Mouse (Mus musculus) heart, embryonic 15.5 days (tissue): ENCODE measurements around the gene Map7d2. TPM values are rescaled to one million over a fixed set of nuclear protein-coding genes. Genes with fewer than 3 reads are reported as not detected.
A peak's percentile ranks its signal among the peaks of the same experiment; 100 is the strongest.
"Not testable (repeated sequence)": the region's sequence is repeated elsewhere in the genome, so short reads cannot be mapped to it uniquely, and the experiment has no call there.

Experiments
- ATAC-seq: fragments of 200-750 bp; cut with Nextera tagmentation; replicated peaks from 2 replicates; pipeline ENCODE4 v1.8.0; 2017; ENCODE audit warnings: low read depth, moderate TSS enrichment; ENCODE audit not compliant: insufficient number of reproducible peaks, insufficient read depth, low FRiP score
- H3K27ac ChIP-seq: fragments of 300-500 bp; sonication (generic); 2 replicates; pipeline ENCODE4 v1.5.1; 2015; ENCODE audit warnings: mild to moderate bottlenecking, inconsistent platforms
- H3K27me3 ChIP-seq: fragments of 300-500 bp; sonication (generic); 2 replicates; pipeline ENCODE4 v1.6.1; 2015; ENCODE audit warnings: inconsistent platforms
- H3K36me3 ChIP-seq: fragments of 300-500 bp; sonication (generic); 2 replicates; pipeline ENCODE4 v1.6.1; 2015; ENCODE audit warnings: mild to moderate bottlenecking, inconsistent platforms
- H3K4me1 ChIP-seq: fragments of 300-500 bp; sonication (generic); replicated peaks from 2 replicates; pipeline ENCODE4 v1.6.1; 2015; ENCODE audit warnings: inconsistent platforms
- H3K4me2 ChIP-seq: fragments of 300-500 bp; sonication (generic); 2 replicates; pipeline ENCODE4 v1.6.1; 2015; ENCODE audit warnings: inconsistent platforms, mild to moderate bottlenecking, moderate library complexity
- H3K4me3 ChIP-seq: fragments of 300-500 bp; sonication (generic); 2 replicates; pipeline ENCODE4 v1.5.1; 2015; ENCODE audit warnings: mild to moderate bottlenecking, inconsistent platforms
- H3K9ac ChIP-seq: fragments of 300-500 bp; sonication (generic); 2 replicates; pipeline ENCODE4 v1.6.1; 2015; ENCODE audit warnings: mild to moderate bottlenecking, inconsistent platforms
- H3K9me3 ChIP-seq: fragments of 300-500 bp; sonication (generic); replicated peaks from 2 replicates; pipeline ENCODE4 v1.6.1; 2016; ENCODE audit warnings: inconsistent platforms
- WGBS: fragments of 180-500 bp; shearing (Covaris S2); methylation state at CpG from one replicate; pipeline ENCODE4 v1.1.7; 2015; ENCODE audit warnings: mixed read lengths; 5-methylcytosine and 5-hydroxymethylcytosine counted together
- polyA plus RNA-seq: library from polyadenylated mRNA; unstranded; fragments of >200 nt; fragmentation: Nextera tagmentation; extraction: Ambion mirVana; gene quantifications from 2 replicates; pipeline ENCODE4 v1.2.1, GENCODE M21; 2015

Map7d2 gene
- polyA plus RNA-seq: 0.52 and 0.76 TPM in 2 replicates

DNA sequence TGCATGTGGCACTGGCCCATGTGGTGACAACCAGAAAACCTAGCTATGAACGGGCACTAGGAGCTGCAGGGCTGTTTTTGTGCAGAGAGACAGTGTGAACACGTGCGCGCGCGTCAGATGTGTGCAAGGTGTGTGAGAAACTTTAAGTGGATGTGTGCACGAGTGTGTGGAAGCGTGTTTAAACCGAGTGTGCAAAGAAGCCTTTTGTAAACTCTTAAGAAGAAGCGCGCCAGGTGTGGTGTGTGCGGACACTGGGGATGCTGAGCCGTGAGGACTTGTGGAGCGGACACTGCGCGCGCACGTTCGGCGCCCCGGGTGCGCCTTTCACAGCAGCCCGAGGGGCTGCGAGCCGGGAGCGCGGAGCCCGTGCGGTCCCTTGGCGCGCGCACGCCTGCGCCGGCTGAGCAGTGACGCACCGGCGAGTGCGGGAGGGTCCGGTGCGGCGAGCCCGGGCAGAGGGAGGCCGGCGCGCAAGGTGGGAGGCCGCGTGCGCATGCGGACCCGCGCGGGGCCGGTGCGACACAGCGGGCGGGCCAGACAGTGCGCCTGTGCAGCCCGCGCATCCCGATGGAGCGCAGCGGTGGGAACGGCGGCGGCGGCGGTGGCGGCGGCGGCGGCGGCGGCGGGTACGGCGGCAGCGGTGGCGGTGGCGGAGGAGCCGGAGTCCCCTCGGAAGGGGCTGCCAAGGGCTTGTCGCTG is at the start of gene Map7d2:
Gene Map7d2, plus strand, starts transcription at position 443 of the 699 bp plus-strand sequence.
- H3K4me3 ChIP-seq: peak within 1 kb of the TSS; percentile 59
- peaks cover 5% of the 10 kb centered on the region; the same call in 1 of the 2 replicates for H3K4me1 ChIP-seq
- H3K27ac ChIP-seq: no peak within 1 kb of the TSS
- H3K36me3 ChIP-seq: no peaks in the 10 kb centered on the region
- H3K9ac ChIP-seq: peak within 1 kb of the TSS; percentile 21; the same call in 1 of the 2 replicates
- peak; percentile 31; the same call in 1 of the 2 replicates for ATAC-seq
- 13% methylated on average over 70 of the region's 83 CpGs for WGBS
- no peaks in the 10 kb centered on the region for H3K9me3 ChIP-seq
- peaks cover 39% of the 10 kb centered on the region for H3K27me3 ChIP-seq
- H3K4me2 ChIP-seq: peak within 1 kb of the TSS; percentile 96

GRCm38 (mm10) chrX:159371831-159372752 is 42.3 kb upstream of the Map7d2 start, which contains the start of gene Eif1ax:
Eif1ax (plus strand) TSS chrX:159372178.
- no peaks in the 10 kb centered on the region for H3K9me3 ChIP-seq
- H3K27me3 ChIP-seq: no peaks in the 10 kb centered on the region
- peak; percentile 98 for ATAC-seq
- H3K9ac ChIP-seq: peak within 1 kb of the TSS; percentile 78
- peak within 1 kb of the TSS; percentile 78 for H3K4me3 ChIP-seq
- no peaks in the 10 kb centered on the region for H3K36me3 ChIP-seq
- peak within 1 kb of the TSS; percentile 59 for H3K4me2 ChIP-seq
- 17% methylated on average over 46 of the region's 76 CpGs for WGBS
- peaks cover 2% of the 10 kb centered on the region; the same call in 1 of the 2 replicates for H3K4me1 ChIP-seq
- H3K27ac ChIP-seq: peak within 1 kb of the TSS; percentile 84

- peak overlapping the region; percentile 84 for H3K27ac ChIP-seq
- H3K4me3 ChIP-seq: peak overlapping the region; percentile 78
- H3K27me3 ChIP-seq: no peaks in the 10 kb centered on the region
- peak overlapping the region; percentile 78 for H3K9ac ChIP-seq
- WGBS: 16% methylated on average over 9 of the region's 9 CpGs
- no peaks in the 10 kb centered on the region for H3K9me3 ChIP-seq
- ATAC-seq: no peak
- peaks cover 2% of the 10 kb centered on the region; the same call in 1 of the 2 replicates for H3K36me3 ChIP-seq
- peak overlapping the region; percentile 59 for H3K4me2 ChIP-seq
- peaks cover 2% of the 10 kb centered on the region; the same call in 1 of the 2 replicates for H3K4me1 ChIP-seq
Measured at GRCm38 (mm10) chrX:159372753-159373144, 41.6 kb upstream of the Map7d2 start.

DNA sequence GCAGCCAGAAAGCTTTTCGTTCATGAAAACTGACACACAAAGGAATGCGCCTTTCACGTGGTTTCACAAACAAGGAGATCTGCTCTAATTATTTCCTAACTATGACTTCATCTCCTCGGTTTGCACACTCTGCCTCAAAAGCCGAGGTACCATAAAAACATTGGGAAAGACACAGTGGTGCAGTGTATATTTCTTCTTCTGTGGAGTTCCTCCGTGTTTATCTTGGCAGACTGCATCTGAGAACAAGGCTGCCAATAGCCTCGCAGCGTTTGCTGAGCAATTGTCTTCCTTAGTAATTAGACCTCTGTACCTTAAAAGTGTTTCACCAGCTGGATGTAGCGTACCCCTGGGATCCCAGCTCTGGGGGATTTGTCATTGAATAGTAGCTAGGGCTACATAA is 27.3 kb upstream of the Map7d2 start:
- no peak overlapping the region for H3K9ac ChIP-seq
- no peak overlapping the region for H3K4me2 ChIP-seq
- WGBS: 66% methylated on average over 9 of the region's 9 CpGs
- no peak overlapping the region for H3K27ac ChIP-seq
- no peak for ATAC-seq
- H3K36me3 ChIP-seq: peaks cover 10% of the 10 kb centered on the region
- no peaks in the 10 kb centered on the region for H3K27me3 ChIP-seq
- H3K9me3 ChIP-seq: no peaks in the 10 kb centered on the region
- H3K4me3 ChIP-seq: no peak overlapping the region
- H3K4me1 ChIP-seq: no peaks in the 10 kb centered on the region

DNA sequence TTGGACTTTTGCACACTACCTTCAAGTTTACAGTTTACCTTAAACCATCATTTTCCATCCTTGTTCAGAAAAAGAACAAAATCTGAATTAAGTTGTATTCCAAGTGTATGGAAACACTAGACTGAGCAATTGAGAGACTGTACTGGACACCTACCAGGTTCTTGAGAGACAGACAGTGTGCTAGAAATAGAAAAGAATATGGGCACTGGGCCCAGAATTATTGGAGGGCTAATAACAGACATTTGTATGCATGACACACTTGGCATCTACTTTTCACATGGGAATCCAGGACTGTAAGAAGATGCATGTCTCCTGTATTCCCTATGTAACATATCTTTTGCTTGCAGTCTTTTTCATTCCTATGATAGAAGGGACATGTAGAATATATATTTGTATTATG is 25.4 kb upstream of the Map7d2 start:
- 0 out of 2 replicates have a peak, but pooled peaks have one; percentile 53 for ATAC-seq
- no peak overlapping the region for H3K4me3 ChIP-seq
- H3K9me3 ChIP-seq: no peaks in the 10 kb centered on the region
- no peaks in the 10 kb centered on the region for H3K4me1 ChIP-seq
- H3K36me3 ChIP-seq: no peaks in the 10 kb centered on the region
- H3K27me3 ChIP-seq: no peaks in the 10 kb centered on the region
- no peak overlapping the region for H3K27ac ChIP-seq
- H3K9ac ChIP-seq: no peak overlapping the region
- no peak overlapping the region for H3K4me2 ChIP-seq

DNA sequence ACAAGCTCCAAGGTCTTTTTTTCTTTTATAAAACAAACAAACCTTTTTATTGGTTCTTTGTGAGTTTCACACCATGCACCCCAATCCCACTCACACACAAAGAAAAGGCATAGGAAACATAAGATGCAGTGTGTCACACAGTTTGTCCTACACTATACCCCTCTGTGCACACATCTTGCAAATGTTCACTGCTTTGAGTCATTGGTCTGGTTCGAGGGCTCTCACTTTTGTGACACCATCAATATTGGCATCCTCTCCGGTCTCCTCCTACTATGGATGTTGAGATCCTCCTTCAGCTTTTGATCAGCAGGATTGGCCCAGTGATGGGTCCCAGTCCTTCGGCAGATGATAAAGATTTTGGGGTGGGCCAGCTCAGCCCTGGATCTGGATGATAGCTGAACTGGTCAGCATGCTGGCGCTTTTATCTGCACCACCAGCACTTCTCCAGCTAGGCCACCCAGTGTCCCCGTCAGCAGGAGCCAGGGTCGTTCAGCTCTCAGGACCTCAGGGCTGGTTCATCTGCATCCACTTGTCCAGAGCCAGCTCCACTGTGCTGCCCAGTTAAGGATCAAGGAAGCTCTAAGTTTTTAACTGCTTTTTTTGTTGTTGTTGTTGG is 23.9 kb upstream of the Map7d2 start:
- no peaks in the 10 kb centered on the region for H3K4me1 ChIP-seq
- H3K9ac ChIP-seq: no peak overlapping the region
- H3K4me2 ChIP-seq: no peak overlapping the region
- ATAC-seq: no peak
- H3K27me3 ChIP-seq: no peaks in the 10 kb centered on the region
- H3K27ac ChIP-seq: no peak overlapping the region
- H3K36me3 ChIP-seq: no peaks in the 10 kb centered on the region
- WGBS: 66% methylated on average over 6 of the region's 6 CpGs
- H3K9me3 ChIP-seq: no peaks in the 10 kb centered on the region
- H3K4me3 ChIP-seq: no peak overlapping the region

GRCm38 (mm10) chrX:159391239-159391638 is 23.1 kb upstream of the Map7d2 start:
- H3K27me3 ChIP-seq: no peaks in the 10 kb centered on the region
- 61% methylated on average over 3 of the region's 3 CpGs for WGBS
- no peak for ATAC-seq

GRCm38 (mm10) chrX:159409253-159409652 is 5.1 kb upstream of the Map7d2 start:
- Histone ChIP-seq H3K4me3 (no peak overlapping the region), H3K36me3 (no peaks in the 10 kb centered on the region), H3K9ac (no peak overlapping the region), H3K4me2 (no peak overlapping the region), H3K9me3 (no peaks in the 10 kb centered on the region), H3K27me3 (peaks cover 10% of the 10 kb centered on the region), H3K27ac (no peak overlapping the region), H3K4me1 (no peaks in the 10 kb centered on the region)
- 14% methylated on average over 4 of the region's 4 CpGs for WGBS
- no peak for ATAC-seq

More at GRCm38 (mm10) chrX:159391239-159391638, 23.1 kb upstream of the Map7d2 start:
- Histone ChIP-seq H3K27ac (no peak overlapping the region), H3K4me1 (no peaks in the 10 kb centered on the region), H3K4me2 (no peak overlapping the region), H3K4me3 (no peak overlapping the region), H3K9ac (no peak overlapping the region), H3K9me3 (no peaks in the 10 kb centered on the region), H3K36me3 (no peaks in the 10 kb centered on the region)

- Histone ChIP-seq H3K36me3 (no peaks in the 10 kb centered on the region), H3K9me3 (no peaks in the 10 kb centered on the region), H3K4me1 (peaks cover 5% of the 10 kb centered on the region; the same call in 1 of the 2 replicates), H3K27ac (no peak overlapping the region), H3K27me3 (peaks cover 39% of the 10 kb centered on the region), H3K9ac (0 out of 2 replicates have a peak overlapping the region, but pooled peaks have one; percentile 21), H3K4me2 (peak overlapping the region; percentile 96), H3K4me3 (peak overlapping the region; percentile 59)
- 10% methylated on average over 63 of the region's 65 CpGs for WGBS
- no peak for ATAC-seq
Measured at GRCm38 (mm10) chrX:159414829-159415673, 679 bp downstream of the Map7d2 start.

DNA sequence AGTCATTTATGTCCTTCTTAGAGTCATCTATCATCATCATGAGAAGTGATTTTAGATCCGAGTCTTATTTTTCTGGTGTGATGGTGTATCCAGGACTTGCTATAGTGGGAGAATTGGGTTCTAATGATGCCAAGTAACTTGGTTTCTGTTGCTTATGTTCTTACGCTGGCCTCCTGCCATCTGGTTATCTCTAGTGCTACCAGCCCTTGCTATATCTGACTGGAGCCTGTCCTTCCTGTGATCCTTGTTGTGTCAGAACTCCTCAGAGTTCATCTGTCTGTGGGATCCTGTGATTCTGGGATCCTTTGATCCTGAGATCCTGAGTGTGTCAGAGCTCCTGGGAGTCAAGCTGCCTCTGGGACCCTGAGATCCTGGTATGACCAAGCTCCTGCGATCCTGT is 16.1 kb downstream of the Map7d2 start:
- H3K9ac ChIP-seq, ATAC-seq, H3K4me2 ChIP-seq, H3K27ac ChIP-seq, H3K27me3 ChIP-seq, H3K36me3 ChIP-seq, H3K9me3 ChIP-seq, H3K4me3 ChIP-seq, H3K4me1 ChIP-seq: not testable (repeated sequence)
- 75% methylated on average over 3 of the region's 3 CpGs for WGBS
